Mouse (Mus musculus): ENCODE data around the gene Golga5. TPM values are rescaled to one million over a fixed set of nuclear protein-coding genes. Genes with fewer than 3 reads are reported as not detected.

Gene Golga5
- polyA plus RNA-seq, 1 experiment: 0.53 TPM

DNA sequence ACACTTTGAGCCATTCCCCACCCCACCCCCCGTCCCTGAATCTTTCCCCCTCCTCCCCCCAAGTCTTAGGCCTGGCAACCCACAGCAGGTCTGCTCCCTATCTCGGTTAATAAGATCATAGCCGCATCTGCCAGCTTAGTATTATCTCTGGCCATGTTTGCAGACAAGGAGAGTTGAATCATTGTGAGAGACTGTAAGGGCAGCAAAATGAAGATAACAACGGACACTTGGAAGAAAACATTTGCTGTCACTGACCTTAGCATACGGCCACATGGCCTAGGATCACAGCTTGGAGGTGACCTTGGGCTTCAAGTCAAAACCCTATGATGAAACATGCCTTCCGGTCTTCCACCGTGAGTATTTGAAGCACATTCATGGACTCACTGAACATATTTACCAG is 28.4 kb upstream of the Golga5 start:
- Histone ChIP-seq H3K27me3 (ENCODE audit: control insufficient read depth) (peaks cover 2% of the 10 kb centered on the region; the same call in 1 of the 2 replicates), H3K9me3 (ENCODE audit: control insufficient read depth, low read length) (no peaks in the 10 kb centered on the region), H3K4me3 (replicated peaks) (no peak overlapping the region), H3K36me3 (ENCODE audit: control insufficient read depth) (no peaks in the 10 kb centered on the region; the same call in 1 of the 2 replicates), H3K4me1 (ENCODE audit: control insufficient read depth) (peaks cover 52% of the 10 kb centered on the region)
- TF ChIP-seq TAL1 (IDR thresholded peaks at IDR 0.05; ENCODE audit: low read length) (no peak), GATA1 (IDR thresholded peaks at IDR 0.05; ENCODE audit: low read length) (no peak)

- no peak overlapping the region for H3K4me3 ChIP-seq (replicated peaks)
- H3K4me1 ChIP-seq (ENCODE audit: control insufficient read depth): peaks cover 47% of the 10 kb centered on the region
Measured at GRCm38 (mm10) chr12:102441141-102441540, 27.8 kb upstream of the Golga5 start.

DNA sequence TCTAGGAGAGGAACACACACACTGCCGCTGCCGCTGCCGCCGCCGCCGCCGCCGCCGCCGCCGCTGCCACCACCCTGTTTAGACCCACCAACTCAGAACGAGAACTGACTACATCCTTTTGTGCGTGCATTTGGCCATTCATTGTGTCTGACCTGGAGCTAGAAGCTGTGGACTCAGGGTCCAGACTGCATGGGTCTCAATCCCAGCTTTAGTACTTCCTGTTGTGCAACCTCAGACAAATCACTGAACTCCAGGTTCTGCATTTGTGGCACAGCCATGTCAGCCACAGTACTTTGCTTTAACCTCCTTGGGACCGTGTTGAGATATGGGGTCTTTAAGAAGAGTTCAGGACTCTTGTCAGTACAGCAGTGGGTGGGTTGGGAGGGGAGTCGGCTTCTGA is 26.3 kb upstream of the Golga5 start:
- TF ChIP-seq GATA1 (IDR thresholded peaks at IDR 0.05; ENCODE audit: low read length) (no peak), TAL1 (IDR thresholded peaks at IDR 0.05; ENCODE audit: low read length) (no peak)
- Histone ChIP-seq H3K36me3 (ENCODE audit: control insufficient read depth) (no peaks in the 10 kb centered on the region; the same call in 1 of the 2 replicates), H3K27me3 (ENCODE audit: control insufficient read depth) (peaks cover 5% of the 10 kb centered on the region), H3K9me3 (ENCODE audit: control insufficient read depth, low read length) (no peaks in the 10 kb centered on the region), H3K4me3 (replicated peaks) (no peak overlapping the region), H3K4me1 (ENCODE audit: control insufficient read depth) (peaks cover 40% of the 10 kb centered on the region)

More at GRCm38 (mm10) chr12:102441141-102441540, 27.8 kb upstream of the Golga5 start:
- Histone ChIP-seq H3K9me3 (ENCODE audit: control insufficient read depth, low read length) (no peaks in the 10 kb centered on the region), H3K27me3 (ENCODE audit: control insufficient read depth) (peaks cover 2% of the 10 kb centered on the region; the same call in 1 of the 2 replicates), H3K36me3 (ENCODE audit: control insufficient read depth) (no peaks in the 10 kb centered on the region; the same call in 1 of the 2 replicates)
- TF ChIP-seq TAL1 (IDR thresholded peaks at IDR 0.05; ENCODE audit: low read length): no peak
- TF ChIP-seq GATA1 (IDR thresholded peaks at IDR 0.05; ENCODE audit: low read length): no peak

DNA sequence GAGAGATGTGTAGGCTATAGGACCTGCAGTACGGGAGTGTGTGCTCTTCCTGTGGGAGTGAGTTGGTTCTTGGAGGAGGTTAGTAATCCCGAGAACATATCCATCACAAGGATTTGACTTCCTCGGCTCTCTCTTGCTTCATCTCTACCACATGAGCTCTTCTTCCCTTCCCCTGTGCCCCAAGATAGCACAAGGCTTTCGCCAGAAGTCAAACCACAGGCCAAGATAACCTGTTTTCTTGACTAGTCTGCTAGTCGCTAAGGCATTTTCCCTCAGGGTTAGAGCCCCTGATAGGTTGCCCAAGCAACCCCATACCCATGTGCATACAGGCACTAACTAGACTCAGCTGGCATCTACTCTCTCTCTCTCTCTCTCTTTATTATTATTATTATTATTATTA is 25.3 kb upstream of the Golga5 start:
- no peaks in the 10 kb centered on the region for H3K36me3 ChIP-seq (ENCODE audit: control insufficient read depth)
- peaks cover 30% of the 10 kb centered on the region for H3K4me1 ChIP-seq (ENCODE audit: control insufficient read depth)
- TF ChIP-seq GATA1 (IDR thresholded peaks at IDR 0.05; ENCODE audit: low read length): no peak
- TF ChIP-seq TAL1 (IDR thresholded peaks at IDR 0.05; ENCODE audit: low read length): no peak
- H3K9me3 ChIP-seq (ENCODE audit: control insufficient read depth, low read length): no peaks in the 10 kb centered on the region
- H3K27me3 ChIP-seq (ENCODE audit: control insufficient read depth): peaks cover 3% of the 10 kb centered on the region
- H3K4me3 ChIP-seq (replicated peaks): no peak overlapping the region

DNA sequence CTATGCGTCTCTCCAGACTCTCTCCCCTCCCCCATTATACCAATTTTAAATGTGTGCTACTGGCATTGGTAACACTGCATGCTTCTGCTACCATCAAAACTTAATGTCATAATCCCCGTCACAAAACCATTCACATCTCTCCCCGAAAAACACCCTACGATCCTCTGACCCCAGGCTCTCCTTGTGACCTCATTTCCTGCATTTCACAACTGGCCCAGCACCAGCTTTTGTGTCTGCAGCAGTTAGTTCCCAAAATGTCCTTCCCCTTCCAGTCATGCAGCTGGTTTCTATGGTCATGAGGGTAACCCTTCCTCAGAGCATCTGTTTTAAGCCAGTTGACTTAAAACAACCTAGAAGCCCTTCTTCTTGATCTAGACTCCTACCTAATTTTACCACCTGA is 23.5 kb upstream of the Golga5 start:
- H3K4me1 ChIP-seq (ENCODE audit: control insufficient read depth): peaks cover 14% of the 10 kb centered on the region
- TF ChIP-seq TAL1 (IDR thresholded peaks at IDR 0.05; ENCODE audit: low read length) (no peak), GATA1 (IDR thresholded peaks at IDR 0.05; ENCODE audit: low read length) (no peak)
- no peaks in the 10 kb centered on the region for H3K9me3 ChIP-seq (ENCODE audit: control insufficient read depth, low read length)
- H3K36me3 ChIP-seq (ENCODE audit: control insufficient read depth): no peaks in the 10 kb centered on the region
- H3K4me3 ChIP-seq (replicated peaks): no peak overlapping the region
- peaks cover 11% of the 10 kb centered on the region for H3K27me3 ChIP-seq (ENCODE audit: control insufficient read depth)

DNA sequence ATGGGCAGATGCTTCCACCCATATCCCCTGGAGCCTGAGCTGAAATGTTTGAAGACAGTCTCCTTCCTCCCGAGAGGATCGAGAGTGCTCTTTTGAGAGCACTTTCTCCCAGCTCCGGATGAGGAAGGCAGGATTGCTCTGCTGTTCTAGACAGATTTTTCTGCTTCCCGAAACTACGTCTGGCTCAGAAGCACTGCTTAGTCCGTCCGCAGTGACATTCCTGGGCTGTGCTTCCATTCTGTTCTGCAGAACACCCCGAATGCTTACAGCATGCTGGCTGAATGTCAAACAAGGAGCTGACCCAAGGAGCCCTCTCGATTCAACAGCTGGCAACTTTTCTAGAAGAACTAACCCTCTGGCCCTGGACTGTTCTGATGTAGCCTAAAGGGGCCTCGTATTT is 18.5 kb upstream of the Golga5 start:
- TF ChIP-seq TAL1 (IDR thresholded peaks at IDR 0.05; ENCODE audit: low read length) (no peak), GATA1 (IDR thresholded peaks at IDR 0.05; ENCODE audit: low read length) (no peak)
- Histone ChIP-seq H3K9me3 (ENCODE audit: control insufficient read depth, low read length) (no peaks in the 10 kb centered on the region), H3K36me3 (ENCODE audit: control insufficient read depth) (no peaks in the 10 kb centered on the region), H3K27me3 (ENCODE audit: control insufficient read depth) (peaks cover 25% of the 10 kb centered on the region), H3K4me1 (ENCODE audit: control insufficient read depth) (peaks cover 8% of the 10 kb centered on the region), H3K4me3 (replicated peaks) (no peak overlapping the region)

DNA sequence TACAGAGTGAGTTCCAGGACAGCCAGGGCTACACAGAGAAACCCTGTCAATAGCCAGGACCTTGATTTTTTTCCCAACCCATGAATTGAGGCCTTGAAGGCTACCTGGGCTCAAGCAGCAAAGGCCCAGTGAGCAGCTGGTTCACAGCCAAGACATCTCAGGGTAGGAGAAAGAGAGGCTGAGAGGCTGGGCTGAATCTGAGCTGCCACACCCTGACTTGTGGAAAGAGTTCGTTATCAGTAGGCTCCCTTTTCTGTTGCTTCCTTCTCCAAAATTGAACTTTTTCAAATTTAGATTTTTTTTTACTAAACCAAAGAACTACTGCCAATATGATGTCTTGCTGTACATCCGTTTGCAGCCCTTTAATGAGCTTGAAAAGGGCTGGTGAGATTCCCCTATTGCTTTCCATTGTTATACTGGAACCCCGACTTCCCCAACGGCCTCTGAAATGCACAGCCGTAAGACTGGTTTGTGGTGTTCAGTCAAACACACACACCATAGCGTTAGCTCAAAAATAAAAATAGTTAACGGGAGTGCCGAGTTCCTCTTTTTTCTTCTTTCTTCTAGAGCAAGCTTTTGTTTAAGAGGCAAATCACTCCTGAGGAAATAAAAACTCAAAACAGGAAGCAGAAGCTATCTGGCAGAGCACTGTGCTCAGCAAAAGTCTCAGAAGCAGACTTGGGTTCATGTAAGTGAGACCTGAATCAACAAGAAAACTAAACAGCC is 17.6 kb upstream of the Golga5 start:
- Histone ChIP-seq H3K36me3 (ENCODE audit: control insufficient read depth) (no peaks in the 10 kb centered on the region), H3K9me3 (ENCODE audit: control insufficient read depth, low read length) (no peaks in the 10 kb centered on the region), H3K27me3 (ENCODE audit: control insufficient read depth) (peaks cover 25% of the 10 kb centered on the region), H3K4me1 (ENCODE audit: control insufficient read depth) (peaks cover 12% of the 10 kb centered on the region), H3K4me3 (replicated peaks) (no peak overlapping the region)
- TF ChIP-seq GATA1 (IDR thresholded peaks at IDR 0.05; ENCODE audit: low read length): no peak
- no peak for TF ChIP-seq TAL1 (IDR thresholded peaks at IDR 0.05; ENCODE audit: low read length)

GRCm38 (mm10) chr12:102453581-102453980 is 15.4 kb upstream of the Golga5 start:
- H3K9me3 ChIP-seq (ENCODE audit: control insufficient read depth, low read length): no peaks in the 10 kb centered on the region
- H3K4me3 ChIP-seq (replicated peaks): no peak overlapping the region
- H3K4me1 ChIP-seq (ENCODE audit: control insufficient read depth): peaks cover 19% of the 10 kb centered on the region
- TF ChIP-seq GATA1 (IDR thresholded peaks at IDR 0.05; ENCODE audit: low read length): no peak
- no peak for TF ChIP-seq TAL1 (IDR thresholded peaks at IDR 0.05; ENCODE audit: low read length)
- peaks cover 26% of the 10 kb centered on the region for H3K27me3 ChIP-seq (ENCODE audit: control insufficient read depth)
- no peaks in the 10 kb centered on the region for H3K36me3 ChIP-seq (ENCODE audit: control insufficient read depth)

GRCm38 (mm10) chr12:102456467-102457193 is 12.3 kb upstream of the Golga5 start:
- Histone ChIP-seq H3K4me3 (replicated peaks) (no peak overlapping the region), H3K4me1 (ENCODE audit: control insufficient read depth) (peaks cover 11% of the 10 kb centered on the region), H3K9me3 (ENCODE audit: control insufficient read depth, low read length) (no peaks in the 10 kb centered on the region; the same call in 1 of the 2 replicates), H3K36me3 (ENCODE audit: control insufficient read depth) (no peaks in the 10 kb centered on the region), H3K27me3 (ENCODE audit: control insufficient read depth) (peaks cover 5% of the 10 kb centered on the region)
- TF ChIP-seq GATA1 (IDR thresholded peaks at IDR 0.05; ENCODE audit: low read length) (no peak), TAL1 (IDR thresholded peaks at IDR 0.05; ENCODE audit: low read length) (no peak)
